In the genomic region with DNA sequence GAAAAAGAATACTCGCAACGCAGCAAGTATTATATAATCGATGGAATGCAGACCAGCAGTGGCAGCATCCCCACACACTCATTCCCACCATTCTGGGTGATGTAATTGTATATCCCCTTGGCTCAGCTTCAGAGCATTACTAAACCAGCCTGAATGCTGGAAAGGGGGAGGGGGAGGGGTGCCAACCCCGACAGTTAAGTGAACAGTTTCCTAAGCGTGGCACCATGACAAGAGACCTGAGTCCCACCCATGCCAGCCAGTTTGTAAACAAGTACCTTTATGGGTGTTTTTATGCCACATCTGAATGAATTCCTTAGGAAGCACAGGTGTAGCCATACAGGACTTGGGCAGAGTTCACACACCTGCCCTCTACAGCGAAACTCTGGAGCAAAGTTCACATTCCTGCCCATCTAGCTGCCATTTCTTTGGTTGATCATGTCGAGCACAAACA, we compare ENCODE assay signal across 8 mouse cellular contexts. TPM values are rescaled to one million over a fixed set of nuclear protein-coding genes. Genes with fewer than 3 reads are reported as not detected.
DNase-seq lines count a peak whose midpoint lies in the region; ATAC-seq lines count a peak whose summit lies in the region.

No protein-coding gene starts in this region.

- DNase-seq in adrenal gland, postnatal 10 days = peak; percentile 42
- DNase-seq in adrenal gland, postnatal 4 days (ENCODE audit: low spot score in 2 of 2) = no peak
- DNase-seq in 3134 (ENCODE audit: extremely low read depth, insufficient read length, low spot score) = peak; percentile 40
- peak; percentile 62 for DNase-seq in fibroblast of lung, adult 2 months (ENCODE audit: low read depth)
- peak; percentile 66 for DNase-seq in kidney, adult 11 months
- DNase-seq in frontal cortex, postnatal 14 days (ENCODE audit: low spot score in 2 of 2) = no peak

- H3K9me3 ChIP-seq in limb, embryonic 15.5 days = no peaks in the 10 kb centered on the region
- no peaks in the 10 kb centered on the region for H3K9me3 ChIP-seq in neural tube, embryonic 13.5 days

- no peak overlapping the region for H3K4me3 ChIP-seq in limb, embryonic 15.5 days
- H3K4me3 ChIP-seq in neural tube, embryonic 13.5 days = 0 out of 2 replicates have a peak overlapping the region, but pooled peaks have one; percentile 9

- 0 out of 2 replicates have a peak, but pooled peaks have one; percentile 7 for ATAC-seq in limb, embryonic 15.5 days (ENCODE audit: insufficient number of reproducible peaks, low FRiP score, low TSS enrichment, low read depth)
- ATAC-seq in neural tube, embryonic 13.5 days (ENCODE audit: low read depth) = peak; percentile 88

- peak overlapping the region; percentile 63 for H3K27ac ChIP-seq in limb, embryonic 15.5 days
- H3K27ac ChIP-seq in neural tube, embryonic 13.5 days (replicated peaks) = peak overlapping the region; percentile 86

- peaks cover 34% of the 10 kb centered on the region for H3K4me1 ChIP-seq in limb, embryonic 15.5 days
- peaks cover 46% of the 10 kb centered on the region for H3K4me1 ChIP-seq in neural tube, embryonic 13.5 days (replicated peaks)

- no peaks in the 10 kb centered on the region for H3K27me3 ChIP-seq in limb, embryonic 15.5 days
- no peaks in the 10 kb centered on the region for H3K27me3 ChIP-seq in neural tube, embryonic 13.5 days

- no peak overlapping the region for H3K9ac ChIP-seq in limb, embryonic 15.5 days
- H3K9ac ChIP-seq in neural tube, embryonic 13.5 days = peak overlapping the region; percentile 41; the same call in 1 of the 2 replicates

- no peaks in the 10 kb centered on the region for H3K36me3 ChIP-seq in limb, embryonic 15.5 days
- no peaks in the 10 kb centered on the region for H3K36me3 ChIP-seq in neural tube, embryonic 13.5 days

- H3K4me2 ChIP-seq in limb, embryonic 15.5 days = peak overlapping the region; percentile 29
- peak overlapping the region; percentile 46 for H3K4me2 ChIP-seq in neural tube, embryonic 13.5 days

- WGBS in limb, embryonic 15.5 days = 19% methylated on average over 7 of the region's 7 CpGs
- 45% methylated on average over 7 of the region's 7 CpGs for WGBS in neural tube, embryonic 13.5 days

RNA-seq across cellular contexts. Expression of gene Cnksr3, which starts 53.0 kb away (rescaled TPM):
- 10 to 100 TPM; 11.6 to 11.9 TPM for total RNA-seq in adrenal gland, postnatal 10 days (2021)
- 10 to 100 TPM; 18.1 to 21.3 TPM for total RNA-seq in adrenal gland, postnatal 4 days (2021)
- polyA plus RNA-seq in limb, embryonic 15.5 days (2015; fragmentation: Nextera tagmentation; extraction: Ambion mirVana) = 13.0 and 13.3 TPM in 2 replicates
- polyA plus RNA-seq in neural tube, embryonic 13.5 days (2015; fragmentation: Nextera tagmentation; extraction: Ambion mirVana) = 2.6 and 3.7 TPM in 2 replicates

Comparison
In these comparisons a context has a peak if more than half of its experiments do, and no peak if none do; other contexts are left out.
1. DNase-seq: peak in adrenal gland, postnatal 10 days (single experiment), 3134 (single experiment), fibroblast of lung, adult 2 months (single experiment) and kidney, adult 11 months (single experiment); none in adrenal gland, postnatal 4 days (0 of 2) and frontal cortex, postnatal 14 days (0 of 2).